Mouse (Mus musculus): ENCODE results near the gene Akap7.

DNA sequence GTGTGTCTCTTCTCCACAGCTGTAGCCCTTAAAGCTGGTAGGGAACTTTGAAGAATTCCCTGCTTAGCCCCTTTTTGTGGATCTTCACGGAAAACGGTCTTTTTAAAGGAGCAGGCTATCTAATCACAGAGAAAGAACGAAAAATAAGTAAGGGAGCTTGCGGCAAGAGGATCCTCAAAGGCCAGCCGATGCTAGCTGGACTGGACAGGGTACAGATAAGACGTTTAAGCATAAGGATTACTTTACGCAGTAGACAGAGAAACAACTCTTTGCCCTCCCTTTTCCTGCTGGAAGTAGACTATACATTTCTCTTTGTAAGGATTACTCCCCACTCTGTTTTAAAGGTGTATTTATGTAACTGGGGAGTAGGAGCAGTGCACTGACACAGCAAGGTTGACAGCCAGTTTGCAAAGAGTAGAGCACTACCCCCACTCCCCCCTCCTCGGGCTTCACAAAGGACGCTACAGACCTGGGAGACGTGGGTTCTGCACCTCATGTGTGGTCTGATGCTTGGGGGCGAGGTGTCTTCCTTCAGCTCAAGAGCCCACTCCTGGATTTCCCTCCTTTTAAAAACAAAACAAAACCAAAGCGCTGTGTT lies 9.9 kb downstream of the Akap7 start:
- TF ChIP-seq CTCF (IDR thresholded peaks at IDR 0.05; ENCODE audit: borderline replicate concordance, insufficient read depth, low read depth, low read length) (no peak), POLR2A (IDR thresholded peaks at IDR 0.05; ENCODE audit: borderline replicate concordance, insufficient read depth, low read length) (no peak)
